Mouse (Mus musculus): ENCODE results near the gene Tkt. TPM values are rescaled to one million over a fixed set of nuclear protein-coding genes. Genes with fewer than 3 reads are reported as not detected.

Gene Tkt
- 270 and 299 TPM in 2 replicates for polyA plus RNA-seq (2015; fragmentation: Nextera tagmentation; extraction: Ambion mirVana)

DNA sequence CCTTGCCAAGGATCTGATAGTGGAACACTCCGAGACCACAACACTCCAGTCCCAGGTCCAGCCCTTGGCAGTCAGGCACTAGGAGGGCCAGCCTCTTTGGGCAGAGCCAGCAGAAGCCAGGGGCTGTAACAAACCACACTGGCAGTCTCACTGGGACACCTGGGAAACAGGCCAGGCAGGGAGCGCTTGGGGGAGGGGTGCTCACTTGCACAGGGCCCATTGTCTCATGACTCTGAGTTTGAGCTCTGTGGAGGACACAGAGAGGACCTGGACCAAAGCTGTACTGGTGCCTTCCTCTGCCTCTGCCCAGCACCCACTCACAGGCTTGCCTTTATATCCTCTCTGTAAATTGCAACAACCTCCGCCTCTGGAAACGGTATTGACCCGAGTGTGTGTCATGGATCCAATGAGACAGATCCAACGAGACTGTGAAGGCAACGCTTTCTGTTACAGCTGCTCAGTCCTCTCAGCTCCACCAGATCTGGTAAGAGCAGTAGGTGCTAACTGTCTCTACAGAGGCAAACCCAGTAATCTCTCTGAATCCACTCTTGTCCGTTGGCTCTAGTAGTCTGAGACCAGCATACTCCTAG, at the start of gene Tkt:
Gene Tkt (plus strand): TSS at position 229 of the 590 bp plus-strand sequence.
- Histone ChIP-seq H3K9me3 (no peaks in the 10 kb centered on the region), H3K9ac (peak within 1 kb of the TSS; percentile 76), H3K4me3 (replicated peaks) (peak within 1 kb of the TSS; percentile 80), H3K4me2 (peak within 1 kb of the TSS; percentile 78), H3K27ac (peak within 1 kb of the TSS; percentile 93), H3K36me3 (no peaks in the 10 kb centered on the region), H3K27me3 (replicated peaks) (no peaks in the 10 kb centered on the region), H3K4me1 (peaks cover 29% of the 10 kb centered on the region)
- WGBS = 25% methylated on average over 8 of the region's 8 CpGs
- peak; percentile 33 for ATAC-seq (ENCODE audit: insufficient read depth, low FRiP score, low read depth)

GRCm38 (mm10) chr14:30504990-30505389, 43.2 kb upstream of the Tkt start:
- Histone ChIP-seq H3K4me1 (no peaks in the 10 kb centered on the region), H3K4me2 (no peak overlapping the region), H3K27ac (no peak overlapping the region), H3K4me3 (replicated peaks) (no peak overlapping the region), H3K9ac (no peak overlapping the region), H3K27me3 (replicated peaks) (no peaks in the 10 kb centered on the region), H3K36me3 (peaks cover 19% of the 10 kb centered on the region), H3K9me3 (no peaks in the 10 kb centered on the region)
- 89% methylated on average over 5 of the region's 5 CpGs for WGBS
- no peak for ATAC-seq (ENCODE audit: insufficient read depth, low FRiP score, low read depth)

DNA sequence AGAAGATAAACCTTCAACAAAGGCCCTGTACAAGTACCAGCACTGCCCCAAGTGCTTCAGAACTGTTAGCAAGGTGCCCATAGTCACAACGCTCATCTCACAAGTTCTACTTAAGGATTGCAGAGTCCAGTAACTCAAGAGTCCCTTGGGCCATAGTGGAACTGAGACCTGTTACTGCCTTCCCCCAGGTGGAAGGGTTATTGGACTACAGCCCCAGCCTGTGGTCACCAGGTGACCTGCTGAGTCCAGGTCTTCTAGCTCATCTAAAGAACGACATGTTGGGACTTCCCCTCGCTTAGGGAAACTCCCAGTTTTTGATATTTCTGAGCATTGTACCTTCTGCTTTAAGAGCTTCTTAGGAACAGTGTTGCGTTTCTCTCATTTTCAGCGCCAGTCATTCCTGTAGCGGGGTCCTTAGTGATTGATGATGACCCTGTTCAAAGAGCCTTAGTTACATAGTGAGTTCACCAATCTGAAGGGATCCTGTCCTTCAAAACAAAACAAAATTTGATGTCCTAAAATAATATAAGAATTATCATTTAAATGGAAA, 37.9 kb upstream of the Tkt start:
- ATAC-seq (ENCODE audit: insufficient read depth, low FRiP score, low read depth) = no peak
- Histone ChIP-seq H3K4me2 (no peak overlapping the region), H3K4me1 (no peaks in the 10 kb centered on the region), H3K36me3 (peaks cover 30% of the 10 kb centered on the region), H3K9ac (no peak overlapping the region), H3K27ac (no peak overlapping the region), H3K9me3 (no peaks in the 10 kb centered on the region), H3K27me3 (replicated peaks) (no peaks in the 10 kb centered on the region), H3K4me3 (replicated peaks) (no peak overlapping the region)
- WGBS = 89% methylated on average over 6 of the region's 6 CpGs

DNA sequence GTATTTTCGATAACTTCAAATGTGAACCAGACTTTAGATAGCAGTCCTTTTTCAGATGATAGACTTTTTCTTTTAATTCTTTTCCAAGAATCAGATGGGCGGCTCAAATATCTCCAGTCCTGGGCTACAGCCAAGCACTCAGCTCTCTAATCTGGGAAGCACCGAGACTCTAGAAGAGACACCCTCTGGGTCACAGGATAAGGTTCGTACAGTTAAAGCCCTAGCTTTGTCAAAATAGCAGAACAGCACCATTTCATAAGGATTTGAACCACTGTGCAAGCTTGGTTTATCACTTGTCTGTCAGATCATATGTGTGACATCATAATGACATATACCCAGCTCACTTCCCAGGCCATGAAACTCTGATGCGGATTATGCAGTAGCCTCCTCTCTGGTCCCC, 35.3 kb upstream of the Tkt start:
- Histone ChIP-seq H3K36me3 (peaks cover 19% of the 10 kb centered on the region), H3K9ac (no peak overlapping the region), H3K4me1 (no peaks in the 10 kb centered on the region), H3K9me3 (no peaks in the 10 kb centered on the region), H3K27ac (no peak overlapping the region), H3K4me3 (replicated peaks) (no peak overlapping the region), H3K4me2 (no peak overlapping the region), H3K27me3 (replicated peaks) (no peaks in the 10 kb centered on the region)
- no peak for ATAC-seq (ENCODE audit: insufficient read depth, low FRiP score, low read depth)
- 86% methylated on average over 5 of the region's 5 CpGs for WGBS

DNA sequence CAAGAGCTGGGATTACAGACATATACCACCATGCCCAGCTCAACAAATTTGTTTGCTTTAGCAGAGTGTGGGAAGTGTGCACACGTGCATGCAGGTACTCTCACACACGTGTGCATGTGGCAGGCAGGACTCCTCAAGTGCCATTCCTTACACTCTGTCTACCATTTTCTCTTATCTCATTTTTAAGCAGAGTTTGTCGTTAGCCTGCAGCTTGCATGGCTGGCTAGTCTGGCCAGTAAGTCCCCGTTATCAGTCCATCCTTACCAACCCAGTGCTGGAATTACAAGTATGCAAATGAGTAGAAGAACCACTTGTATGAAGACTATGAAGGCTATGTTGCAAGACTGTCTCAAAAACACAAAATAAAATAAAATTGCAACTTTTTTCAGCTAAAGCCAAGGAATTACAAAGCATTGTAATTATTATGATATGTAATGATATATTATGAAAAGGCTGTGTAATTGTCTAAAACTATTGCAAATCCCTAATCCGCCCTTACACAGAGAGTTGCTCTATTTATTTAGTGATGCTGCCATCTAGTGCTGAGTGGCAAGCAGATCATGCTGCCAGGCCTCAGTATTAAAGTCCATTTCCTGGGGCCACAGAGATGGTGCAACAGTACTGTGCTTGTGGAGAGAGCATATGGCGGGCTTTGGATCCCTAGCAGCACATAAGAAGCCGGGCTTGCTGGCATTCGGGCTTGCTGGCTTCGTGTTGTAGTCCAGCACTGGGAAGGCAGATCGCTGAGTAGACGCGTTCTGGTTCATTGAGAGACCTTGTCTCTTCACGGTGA, 32.0 kb upstream of the Tkt start:
- no peak for ATAC-seq (ENCODE audit: insufficient read depth, low FRiP score, low read depth)
- H3K4me3 ChIP-seq (replicated peaks) = no peak overlapping the region
- no peaks in the 10 kb centered on the region for H3K27me3 ChIP-seq (replicated peaks)
- no peaks in the 10 kb centered on the region for H3K4me1 ChIP-seq
- 82% methylated on average over 13 of the region's 13 CpGs for WGBS
- no peak overlapping the region for H3K27ac ChIP-seq
- no peak overlapping the region for H3K4me2 ChIP-seq
- no peaks in the 10 kb centered on the region for H3K9me3 ChIP-seq
- H3K36me3 ChIP-seq = peaks cover 27% of the 10 kb centered on the region; the same call in 1 of the 2 replicates
- H3K9ac ChIP-seq = no peak overlapping the region

DNA sequence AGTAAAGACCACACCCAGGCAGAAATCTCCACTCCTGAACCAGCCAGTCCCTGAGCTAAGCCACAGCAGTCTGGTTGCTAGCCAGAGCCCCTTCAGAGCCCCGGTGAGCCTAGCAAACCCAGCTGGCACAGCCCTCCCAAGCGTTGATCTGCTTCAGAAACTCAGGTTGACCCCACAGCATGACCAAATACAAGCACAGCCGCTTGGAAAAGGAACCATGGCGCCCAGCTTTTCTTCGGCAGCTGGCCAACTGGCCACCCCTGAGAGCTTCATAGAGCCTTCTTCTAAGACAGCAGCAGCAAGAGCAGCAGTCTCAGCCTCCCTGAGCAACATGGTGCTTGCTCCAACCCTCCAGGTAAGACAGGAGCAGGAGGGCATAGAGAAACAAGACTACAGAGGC, 28.8 kb upstream of the Tkt start:
- no peak for ATAC-seq (ENCODE audit: insufficient read depth, low FRiP score, low read depth)
- WGBS = 88% methylated on average over 5 of the region's 5 CpGs

DNA sequence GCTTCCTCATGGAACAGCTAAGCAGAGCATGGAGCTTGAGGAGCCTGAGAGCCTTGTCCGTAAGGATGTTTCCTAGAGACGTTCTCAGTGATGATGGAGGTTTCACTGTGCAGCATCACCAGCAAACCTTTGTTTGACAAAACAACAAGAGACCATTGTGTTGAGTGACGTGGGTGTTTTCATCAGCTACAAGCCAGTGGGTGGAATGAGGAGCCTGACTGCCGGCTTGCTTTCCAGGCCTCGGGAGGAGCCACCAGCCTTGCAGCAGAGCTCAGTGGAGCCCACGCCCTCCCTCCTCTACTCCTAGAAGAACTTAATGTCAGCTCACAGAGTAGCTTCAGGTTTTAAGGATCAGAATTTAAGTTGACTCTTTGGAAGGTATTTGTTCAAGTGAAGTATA, 24.8 kb upstream of the Tkt start:
- peaks cover 47% of the 10 kb centered on the region for H3K36me3 ChIP-seq

More for the DNA sequence above, 28.8 kb upstream of the Tkt start:
- no peak overlapping the region for H3K4me2 ChIP-seq
- H3K27ac ChIP-seq = no peak overlapping the region
- peaks cover 40% of the 10 kb centered on the region for H3K36me3 ChIP-seq
- no peak overlapping the region for H3K4me3 ChIP-seq (replicated peaks)
- H3K9me3 ChIP-seq = no peaks in the 10 kb centered on the region
- no peaks in the 10 kb centered on the region for H3K4me1 ChIP-seq
- H3K9ac ChIP-seq = no peak overlapping the region
- H3K27me3 ChIP-seq (replicated peaks) = no peaks in the 10 kb centered on the region

GRCm38 (mm10) chr14:30528392-30528791, 19.8 kb upstream of the Tkt start:
- Histone ChIP-seq H3K36me3 (peaks cover 18% of the 10 kb centered on the region), H3K9me3 (no peaks in the 10 kb centered on the region), H3K9ac (no peak overlapping the region), H3K4me3 (replicated peaks) (no peak overlapping the region), H3K4me1 (no peaks in the 10 kb centered on the region), H3K4me2 (no peak overlapping the region), H3K27me3 (replicated peaks) (no peaks in the 10 kb centered on the region), H3K27ac (no peak overlapping the region)
- ATAC-seq (ENCODE audit: insufficient read depth, low FRiP score, low read depth) = no peak
- WGBS = 85% methylated on average over 10 of the region's 10 CpGs

More for the DNA sequence above, 24.8 kb upstream of the Tkt start:
- Histone ChIP-seq H3K9me3 (no peaks in the 10 kb centered on the region), H3K9ac (no peak overlapping the region), H3K4me1 (no peaks in the 10 kb centered on the region), H3K4me3 (replicated peaks) (no peak overlapping the region), H3K4me2 (no peak overlapping the region), H3K27ac (no peak overlapping the region), H3K27me3 (replicated peaks) (no peaks in the 10 kb centered on the region)
- 75% methylated on average over 6 of the region's 6 CpGs for WGBS
- ATAC-seq (ENCODE audit: insufficient read depth, low FRiP score, low read depth) = no peak

- no peak overlapping the region for H3K27ac ChIP-seq
- H3K27me3 ChIP-seq (replicated peaks) = no peaks in the 10 kb centered on the region
- no peak overlapping the region for H3K9ac ChIP-seq
- no peak for ATAC-seq (ENCODE audit: insufficient read depth, low FRiP score, low read depth)
- WGBS = 77% methylated on average over 5 of the region's 5 CpGs
- H3K36me3 ChIP-seq = peaks cover 12% of the 10 kb centered on the region
- H3K9me3 ChIP-seq = no peaks in the 10 kb centered on the region
- no peak overlapping the region for H3K4me2 ChIP-seq
- no peak overlapping the region for H3K4me3 ChIP-seq (replicated peaks)
- no peaks in the 10 kb centered on the region for H3K4me1 ChIP-seq
These were observed 19.2 kb upstream of the Tkt start for GRCm38 (mm10) chr14:30528961-30529360.

- no peak overlapping the region for H3K4me3 ChIP-seq (replicated peaks)
- 94% methylated on average over 12 of the region's 12 CpGs for WGBS
- H3K27ac ChIP-seq = no peak overlapping the region
- no peaks in the 10 kb centered on the region for H3K9me3 ChIP-seq
- H3K27me3 ChIP-seq (replicated peaks) = no peaks in the 10 kb centered on the region
- H3K4me2 ChIP-seq = no peak overlapping the region
- H3K36me3 ChIP-seq = peaks cover 10% of the 10 kb centered on the region
- no peak for ATAC-seq (ENCODE audit: insufficient read depth, low FRiP score, low read depth)
- no peaks in the 10 kb centered on the region for H3K4me1 ChIP-seq
- no peak overlapping the region for H3K9ac ChIP-seq
These were observed 18.7 kb upstream of the Tkt start for GRCm38 (mm10) chr14:30529454-30529853.

DNA sequence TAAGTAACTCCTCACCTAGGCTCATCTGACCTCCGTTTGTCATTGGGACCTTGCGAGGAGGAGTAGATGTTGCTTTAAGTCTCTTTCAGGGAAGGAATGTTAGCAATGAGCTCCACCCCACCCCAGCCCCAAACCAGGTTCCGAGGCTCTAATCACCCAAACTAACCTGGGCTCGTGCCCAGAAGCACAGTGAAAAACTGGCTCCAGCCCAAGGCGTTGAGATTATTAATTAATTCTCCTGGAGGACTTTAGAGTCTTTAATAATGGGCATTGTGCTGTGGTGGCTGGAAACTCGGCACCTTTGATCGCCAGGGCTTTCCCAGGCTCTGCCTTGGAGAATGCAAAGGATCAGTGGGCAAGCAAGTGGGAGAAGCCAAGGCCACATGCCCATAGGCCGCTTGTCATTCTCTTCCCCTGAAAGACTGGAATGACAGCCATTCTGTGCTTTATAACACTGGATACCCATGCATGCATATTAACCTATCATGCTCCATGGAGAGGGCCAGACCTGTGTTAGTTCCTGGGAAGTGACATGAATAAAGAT, 17.4 kb upstream of the Tkt start:
- no peaks in the 10 kb centered on the region for H3K9me3 ChIP-seq
- no peak overlapping the region for H3K4me2 ChIP-seq
- no peak overlapping the region for H3K4me3 ChIP-seq (replicated peaks)
- no peaks in the 10 kb centered on the region for H3K4me1 ChIP-seq
- ATAC-seq (ENCODE audit: insufficient read depth, low FRiP score, low read depth) = no peak
- WGBS = 63% methylated on average over 8 of the region's 8 CpGs
- H3K27ac ChIP-seq = no peak overlapping the region
- no peaks in the 10 kb centered on the region for H3K27me3 ChIP-seq (replicated peaks)
- H3K9ac ChIP-seq = no peak overlapping the region
- H3K36me3 ChIP-seq = peaks cover 9% of the 10 kb centered on the region

DNA sequence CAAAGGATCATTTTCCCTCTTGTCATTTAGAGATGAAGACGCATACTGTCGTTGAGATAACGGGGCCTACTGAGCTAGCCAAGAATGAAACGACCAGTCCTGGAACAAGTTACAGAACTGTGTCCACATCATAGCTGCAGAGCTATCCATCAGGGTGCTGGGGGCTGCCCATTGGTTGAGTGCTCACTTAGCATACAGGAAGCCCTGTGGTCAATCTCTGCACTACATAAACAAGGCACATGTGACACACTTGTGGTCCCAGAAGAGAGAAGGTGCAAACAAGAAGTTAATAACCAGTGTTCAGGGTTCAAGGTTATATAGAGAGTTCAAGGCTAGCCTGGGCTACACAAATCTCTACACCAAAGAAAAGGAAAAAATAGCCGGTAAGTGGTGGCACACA, 16.7 kb upstream of the Tkt start:
- peaks cover 3% of the 10 kb centered on the region; the same call in 1 of the 2 replicates for H3K36me3 ChIP-seq
- H3K9me3 ChIP-seq = no peaks in the 10 kb centered on the region
- H3K27ac ChIP-seq = no peak overlapping the region
- H3K4me1 ChIP-seq = no peaks in the 10 kb centered on the region
- no peak overlapping the region for H3K4me2 ChIP-seq
- no peak overlapping the region for H3K4me3 ChIP-seq (replicated peaks)
- no peak overlapping the region for H3K9ac ChIP-seq
- 82% methylated on average over 5 of the region's 5 CpGs for WGBS
- ATAC-seq (ENCODE audit: insufficient read depth, low FRiP score, low read depth) = no peak
- H3K27me3 ChIP-seq (replicated peaks) = no peaks in the 10 kb centered on the region

Data from stomach, embryonic 15.5 days (tissue).